Mouse (Mus musculus) ES-CJ7 (cell line): ENCODE measurements around the gene Rcc1l.

ENCODE experiments used
- DNase-seq: peaks from one replicate; pipeline ENCODE4 v3.0.0; 2011; ENCODE audit warnings: low read depth, low spot score

The Rcc1l gene

GRCm38 (mm10) chr5:134176169-134176881, at the start of gene Rcc1l:
Gene Rcc1l, minus strand, starts transcription at chr5:134176774.
- DNase-seq = peak; percentile 94

DNA sequence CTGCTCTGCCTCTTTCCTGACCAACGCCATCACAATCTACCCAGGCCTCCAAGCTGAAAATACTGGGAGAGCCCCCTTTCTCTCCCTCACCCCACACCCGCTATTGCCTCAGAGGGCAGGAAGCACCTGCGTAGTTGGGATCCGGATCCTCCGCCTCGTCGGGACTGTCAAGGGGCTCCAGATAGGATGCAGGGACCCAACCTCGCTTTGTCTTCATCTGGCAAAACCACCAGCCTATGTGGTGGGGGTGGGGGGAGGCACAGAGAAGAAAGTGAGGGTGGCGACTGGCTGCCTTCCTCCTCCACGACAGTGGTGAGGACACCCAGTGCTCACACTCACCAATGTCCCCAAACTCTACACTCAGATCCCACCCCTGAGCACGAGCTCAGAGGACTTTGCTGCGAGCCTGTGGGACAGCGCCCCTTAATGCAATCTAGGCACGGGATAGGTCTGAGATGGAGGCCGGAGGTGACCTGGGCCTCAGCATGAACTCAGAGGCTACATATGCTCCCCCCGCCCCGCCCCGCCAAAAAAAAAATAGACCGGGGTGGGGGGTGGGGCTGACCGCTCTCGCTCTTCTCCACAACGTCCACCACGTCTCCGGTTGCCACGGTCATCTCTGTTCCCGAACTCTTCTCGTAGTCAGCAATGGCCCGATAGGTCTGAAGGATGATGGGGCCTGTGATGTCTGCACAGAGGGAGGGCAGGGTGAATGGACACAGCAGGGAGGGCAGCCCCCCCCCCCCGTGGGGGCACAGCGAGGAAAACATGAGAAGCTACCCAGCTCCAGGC, 48.7 kb upstream of the Rcc1l start:
- no peak for DNase-seq

DNA sequence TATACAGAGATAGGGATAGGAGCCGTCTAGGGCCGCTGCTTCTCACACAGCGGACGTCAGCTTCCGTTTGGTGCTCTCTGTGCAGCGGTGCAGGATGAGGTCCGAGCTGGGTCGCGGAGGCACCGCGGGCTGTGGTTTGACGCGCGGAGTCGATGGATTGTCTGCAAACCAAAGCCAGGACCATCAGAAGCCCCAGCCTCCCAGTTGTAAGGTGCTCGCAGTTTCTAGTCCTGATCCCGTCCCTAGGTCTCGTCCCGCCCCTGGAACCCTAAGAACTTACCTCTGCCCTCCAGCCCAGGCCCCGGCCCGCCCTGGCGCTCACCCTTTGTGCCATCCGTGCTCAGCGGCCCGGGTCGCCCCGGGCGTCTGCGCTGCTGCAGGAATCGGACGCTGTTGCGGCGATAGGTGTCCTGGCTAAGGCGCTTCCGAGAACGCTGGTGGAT, 45.2 kb upstream of the Rcc1l start:
- DNase-seq = no peak

- no peak for DNase-seq
Observed at GRCm38 (mm10) chr5:134221278-134221677, 44.7 kb upstream of the Rcc1l start.

DNA sequence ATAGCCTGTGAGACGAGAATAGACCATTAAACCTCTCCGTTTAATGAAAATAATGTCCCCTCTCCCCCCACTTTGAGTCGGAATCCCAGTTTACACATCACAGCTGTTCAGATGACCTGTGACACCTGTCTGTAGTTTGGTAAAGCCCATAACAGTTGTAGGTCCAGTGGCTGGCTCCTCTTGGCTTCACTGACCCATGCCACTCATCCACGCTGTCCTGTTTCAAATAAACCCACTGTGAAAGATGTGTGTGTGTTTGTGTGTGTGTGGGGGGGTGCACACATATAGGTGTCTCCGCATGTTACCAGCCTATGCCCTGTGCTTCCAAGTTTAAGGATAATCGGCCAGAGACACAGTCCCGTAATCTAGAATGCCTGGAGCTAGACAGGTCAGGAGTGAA, 41.3 kb upstream of the Rcc1l start:
- DNase-seq = no peak

- no peak for DNase-seq
Observed at GRCm38 (mm10) chr5:134214021-134214806, 37.6 kb upstream of the Rcc1l start.

- no peak for DNase-seq
Observed at GRCm38 (mm10) chr5:134209931-134210554, 33.5 kb upstream of the Rcc1l start.

- no peak for DNase-seq
Observed at GRCm38 (mm10) chr5:134206721-134207120, 30.1 kb upstream of the Rcc1l start.

DNA sequence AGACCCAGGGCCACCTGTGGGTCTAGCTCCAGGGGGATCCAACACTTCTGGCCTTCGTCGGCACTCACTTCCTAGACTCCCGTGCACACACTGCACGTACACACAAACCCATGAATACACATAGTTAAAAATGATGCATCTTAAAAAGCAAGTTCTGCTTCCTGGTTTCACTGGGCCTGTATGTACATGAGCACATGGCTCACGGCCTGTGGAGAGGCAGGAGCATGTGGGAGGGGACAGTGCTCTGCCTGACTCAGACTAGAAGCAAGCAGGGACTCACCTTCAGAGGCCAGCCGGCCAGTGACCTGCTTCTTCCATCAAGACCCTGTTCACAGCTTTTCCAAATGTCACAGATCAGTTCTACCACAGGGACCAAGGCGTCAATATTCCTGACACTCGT, 17.1 kb upstream of the Rcc1l start:
- DNase-seq = no peak

- DNase-seq = no peak
Observed at GRCm38 (mm10) chr5:134188571-134188970, 12.0 kb upstream of the Rcc1l start.

- DNase-seq = peak; percentile 86
Observed at GRCm38 (mm10) chr5:134186961-134187731, 10.6 kb upstream of the Rcc1l start.

GRCm38 (mm10) chr5:134186059-134186458, 9.5 kb upstream of the Rcc1l start:
- DNase-seq = no peak

- DNase-seq = peak; percentile 99
Observed at GRCm38 (mm10) chr5:134183880-134184808, 7.6 kb upstream of the Rcc1l start, which contains the start of gene Gtf2ird2. Gene Gtf2ird2, plus strand, starts transcription at chr5:134184019.

- DNase-seq = no peak
Observed at GRCm38 (mm10) chr5:134183162-134183561, 6.6 kb upstream of the Rcc1l start.

DNA sequence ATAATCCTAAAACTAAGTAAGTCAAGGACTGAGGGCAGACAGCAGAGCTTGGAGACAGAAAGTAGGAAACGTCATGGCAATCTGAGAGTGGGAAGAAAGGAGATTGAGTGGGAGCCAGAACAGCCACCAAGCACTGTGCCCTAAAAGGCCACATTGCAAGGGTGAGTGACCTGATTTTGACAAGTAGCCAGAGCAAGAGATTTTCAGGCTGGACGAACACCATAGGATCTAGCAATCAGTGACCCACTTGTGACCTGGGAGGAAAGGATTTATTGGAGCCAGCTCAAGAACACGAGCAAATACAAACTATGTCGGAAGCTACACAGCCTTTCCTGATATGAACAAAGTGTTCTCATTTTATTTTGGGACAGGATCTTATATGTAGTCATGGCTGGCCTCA, 6.2 kb upstream of the Rcc1l start:
- DNase-seq = no peak

- peak; percentile 67 for DNase-seq
Observed at GRCm38 (mm10) chr5:134182172-134182571, 5.6 kb upstream of the Rcc1l start.

- peak; percentile 85 for DNase-seq
Observed at GRCm38 (mm10) chr5:134179871-134180270, 3.3 kb upstream of the Rcc1l start.

GRCm38 (mm10) chr5:134178536-134178935, 2.0 kb upstream of the Rcc1l start:
- peak; percentile 61 for DNase-seq

GRCm38 (mm10) chr5:134175696-134176095, 878 bp downstream of the Rcc1l start:
- peak; percentile 54 for DNase-seq

DNA sequence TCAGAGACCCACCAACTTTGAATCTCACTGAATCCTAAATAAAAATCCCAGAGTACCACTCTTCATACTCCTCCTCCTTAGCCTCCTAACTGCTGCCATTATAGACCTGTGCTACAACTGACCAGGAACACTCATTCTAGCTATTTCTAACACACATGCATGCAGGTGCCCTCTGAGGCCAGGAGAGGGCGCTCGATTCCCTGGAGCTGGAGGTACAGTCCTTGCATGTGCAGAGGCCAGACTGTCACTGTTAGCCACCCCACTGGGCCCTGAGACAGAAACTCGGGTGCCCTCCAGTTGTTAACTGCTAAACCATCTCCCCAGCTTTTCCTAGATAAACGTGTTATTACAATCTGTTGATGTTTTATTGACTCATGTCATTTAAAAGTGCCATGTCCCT, 3.4 kb downstream of the Rcc1l start:
- peak; percentile 77 for DNase-seq
